Mouse (Mus musculus) spleen, postnatal 4 days (tissue): Measurements from ENCODE around the gene Ispd.
"Not testable (repeated sequence)": the region's sequence is repeated elsewhere in the genome, so short reads cannot be mapped to it uniquely, and the experiment has no call there.

Source experiments
- DNase-seq, 2 experiments: peaks; one replicate each; pipeline ENCODE4 v3.0.0; 2022; ENCODE audit warnings: low spot score in 2 of 2

Ispd gene

DNA sequence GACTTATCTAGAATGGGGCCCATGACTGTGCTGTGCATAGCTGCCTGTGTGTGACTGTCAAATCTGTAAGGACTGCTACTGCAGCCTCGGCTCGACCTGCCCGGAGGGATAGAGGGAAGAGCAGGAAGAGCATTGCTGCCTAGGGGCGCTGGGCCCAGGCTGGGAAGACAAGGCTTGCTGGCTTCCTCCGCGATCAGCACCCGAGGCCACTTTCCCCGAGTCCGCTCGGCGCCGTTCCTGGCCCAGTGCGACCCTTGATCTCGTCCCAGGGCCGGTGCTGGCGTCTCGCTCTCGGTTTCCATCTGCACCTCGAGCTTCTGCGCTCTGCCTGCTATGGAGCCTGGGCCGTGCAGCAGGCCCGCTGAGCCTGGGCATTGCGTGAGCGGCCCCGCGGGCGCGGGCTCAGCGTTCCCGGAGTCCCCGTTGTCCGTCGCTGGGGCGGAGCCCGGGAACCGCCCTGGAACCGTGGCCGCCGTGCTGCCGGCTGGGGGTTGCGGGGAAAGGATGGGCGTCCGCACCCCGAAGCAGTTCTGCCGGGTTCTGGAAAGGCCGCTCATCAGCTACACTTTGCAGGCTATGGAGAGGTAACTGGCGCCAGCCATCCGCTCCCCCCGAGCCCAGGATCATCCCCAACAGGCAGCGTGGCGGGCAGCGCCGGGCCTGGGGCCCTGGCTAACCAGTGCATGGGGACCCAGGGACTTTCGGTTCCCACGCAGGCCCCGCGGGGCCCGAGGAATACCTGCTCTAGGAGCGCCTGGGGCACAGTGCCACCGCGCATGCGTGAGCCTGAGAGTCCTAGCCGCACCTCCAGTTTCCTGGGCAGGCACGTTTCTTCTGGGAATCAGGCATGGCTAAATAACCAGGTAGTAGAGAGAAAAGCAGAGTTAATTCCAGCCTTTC is at the start of gene Ispd, which contains the start of gene D630036H23Rik:
Gene Ispd (plus strand): TSS at position 10 of the 900 bp plus-strand sequence.
Gene D630036H23Rik (minus strand): TSS at position 741 of the 900 bp plus-strand sequence.
- DNase-seq = peak; percentile 71 to 86

DNA sequence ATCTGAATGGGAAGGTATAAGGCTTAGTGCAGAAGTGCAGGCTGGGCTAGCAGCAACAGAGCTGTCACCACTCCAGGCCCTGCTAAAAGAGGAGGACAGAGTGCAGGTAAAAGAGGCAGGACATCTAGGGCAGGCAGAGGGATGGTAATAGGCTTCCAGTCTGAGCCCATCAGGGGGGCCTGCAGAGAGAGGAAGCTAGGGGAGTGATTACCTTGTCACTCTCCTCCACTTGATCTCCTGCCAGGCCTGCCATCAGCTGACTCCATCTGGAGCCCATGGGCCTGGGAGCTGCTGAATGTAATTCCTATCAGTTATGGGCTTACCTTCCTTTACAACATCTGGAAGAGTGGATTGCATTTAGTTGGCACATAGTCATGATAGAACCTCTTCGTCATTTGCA is 48.6 kb upstream of the Ispd start:
- no peak for DNase-seq

DNA sequence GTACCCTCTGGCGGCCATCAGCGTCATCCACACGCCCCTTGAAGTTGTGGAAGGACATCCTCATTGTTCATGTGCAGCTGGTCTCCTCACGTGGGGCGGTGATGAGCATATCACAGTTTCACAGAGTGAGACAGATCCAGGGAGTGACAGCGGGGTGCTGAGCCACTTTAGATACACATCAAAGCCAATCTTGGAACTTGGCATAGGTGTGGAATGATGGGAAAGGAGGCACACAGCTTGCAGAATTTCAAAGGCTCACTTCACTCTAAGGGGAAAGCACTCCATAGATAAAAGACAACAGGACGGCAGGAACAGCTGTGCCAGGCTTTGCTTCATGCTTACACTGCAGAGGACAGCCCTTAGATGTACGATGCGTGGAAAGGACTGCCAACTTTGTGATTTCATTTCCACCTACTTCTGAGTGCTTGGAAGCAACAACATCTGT is 47.4 kb upstream of the Ispd start:
- DNase-seq = no peak

DNA sequence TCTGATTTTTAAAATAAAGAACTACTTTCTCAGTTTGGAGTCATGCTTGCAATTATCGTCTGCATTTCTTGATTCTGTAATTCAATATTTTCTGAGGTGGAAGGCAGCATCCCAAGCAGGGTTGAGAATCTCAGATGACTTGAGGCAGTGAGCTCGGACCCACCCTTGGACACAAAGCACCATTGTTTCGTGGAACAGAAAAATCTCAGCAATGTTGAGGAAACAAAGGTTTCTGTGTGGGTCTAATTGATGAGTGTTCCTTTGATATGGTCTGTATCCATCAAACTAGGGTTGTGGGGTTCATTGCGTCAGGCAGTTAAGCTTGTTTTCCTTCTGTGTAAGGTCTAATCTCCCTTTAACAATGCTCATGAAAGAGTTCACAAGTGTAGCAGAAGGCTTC is 37.1 kb upstream of the Ispd start:
- no peak for DNase-seq

DNA sequence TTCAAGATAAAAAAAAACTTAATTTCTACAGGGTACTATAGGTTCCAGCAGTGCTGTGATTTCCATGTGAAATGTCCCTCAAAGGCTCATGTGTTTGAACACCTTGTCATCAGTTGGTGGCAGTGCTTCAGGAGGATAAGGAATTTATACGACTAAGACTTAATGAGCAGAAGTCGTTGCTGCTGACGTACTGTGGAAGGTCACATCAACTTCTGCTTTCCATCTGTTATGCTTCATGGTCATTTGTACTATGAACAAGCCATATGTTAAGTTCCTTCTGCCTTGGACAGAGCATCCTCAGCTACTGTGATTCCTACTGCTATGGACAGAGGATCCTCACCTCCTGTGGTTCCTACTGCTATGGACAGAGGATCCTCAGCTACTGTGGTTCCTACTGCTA is 21.2 kb upstream of the Ispd start:
- DNase-seq = no peak

DNA sequence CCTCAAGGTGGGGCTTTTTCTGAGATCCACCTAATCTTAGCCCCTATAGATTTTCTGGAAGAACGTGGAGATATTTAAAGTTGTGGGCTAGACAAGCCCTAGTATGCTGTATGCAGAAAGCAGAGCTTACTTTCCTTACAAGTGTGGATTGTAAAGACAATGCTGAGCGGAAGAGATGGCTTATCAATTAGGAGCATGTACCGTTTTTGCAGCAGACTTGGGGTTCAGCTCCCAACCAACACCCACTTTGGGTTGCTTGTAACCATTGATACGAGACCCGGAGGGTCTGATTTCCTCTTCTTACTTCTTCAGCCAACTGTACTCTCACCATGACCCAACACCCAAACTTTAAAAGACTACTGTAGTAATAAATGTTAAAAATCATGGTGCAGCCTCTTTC is 20.6 kb upstream of the Ispd start:
- no peak for DNase-seq

DNA sequence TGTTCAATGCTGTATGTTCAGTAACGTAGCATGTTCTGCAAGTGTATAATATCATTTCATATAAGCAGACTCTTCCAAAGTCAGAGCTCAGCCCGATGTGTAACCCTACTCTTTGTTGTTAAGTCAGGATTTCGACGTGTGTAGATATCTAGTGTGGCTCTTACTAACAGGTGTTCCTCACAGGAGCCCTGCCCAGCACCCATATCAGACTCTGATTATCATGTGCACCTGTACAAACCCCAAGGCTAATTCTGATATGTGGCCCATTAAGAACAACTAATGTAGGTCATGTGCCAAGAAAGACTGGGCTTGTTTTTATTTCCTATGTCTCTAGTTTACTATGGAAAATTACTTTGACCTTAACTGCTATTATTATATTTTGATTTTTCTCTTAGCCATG is 17.2 kb upstream of the Ispd start:
- no peak for DNase-seq

DNA sequence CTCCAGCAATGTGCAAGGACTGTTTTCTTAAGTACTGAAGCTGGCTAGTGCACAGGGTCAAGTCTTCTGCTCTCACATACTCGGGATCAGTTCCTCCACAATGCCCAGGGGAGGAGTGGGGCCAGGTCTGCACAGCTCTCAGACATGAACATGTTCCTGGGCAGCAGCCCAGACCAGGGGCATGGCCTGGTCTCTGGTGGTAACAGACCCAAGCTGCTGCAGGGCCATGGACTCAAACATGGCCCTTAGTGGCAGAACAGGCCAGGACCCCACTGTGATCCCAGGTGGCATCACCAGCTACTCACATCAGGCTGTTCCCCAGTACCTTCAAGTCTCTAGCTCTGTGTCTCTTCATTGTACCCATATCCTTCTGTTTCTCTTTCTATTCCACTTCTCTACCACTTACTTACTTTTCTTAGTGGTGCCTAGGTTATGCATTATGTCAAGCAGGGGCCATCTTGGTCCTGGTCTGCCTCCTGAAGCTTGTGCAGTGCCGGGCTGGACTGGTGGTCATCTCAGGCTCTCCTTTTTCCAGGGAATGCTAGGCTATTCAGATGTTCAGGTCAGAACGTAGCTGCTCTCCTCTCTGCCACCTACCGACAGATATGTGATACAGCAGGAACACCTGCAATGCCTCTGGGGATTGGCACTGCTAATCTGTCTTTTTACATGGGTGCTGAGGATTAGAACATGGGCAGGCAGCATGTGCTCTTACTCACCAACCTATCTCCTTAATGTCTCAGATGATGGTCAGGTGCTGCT is 7.8 kb upstream of the Ispd start:
- no peak for DNase-seq

DNA sequence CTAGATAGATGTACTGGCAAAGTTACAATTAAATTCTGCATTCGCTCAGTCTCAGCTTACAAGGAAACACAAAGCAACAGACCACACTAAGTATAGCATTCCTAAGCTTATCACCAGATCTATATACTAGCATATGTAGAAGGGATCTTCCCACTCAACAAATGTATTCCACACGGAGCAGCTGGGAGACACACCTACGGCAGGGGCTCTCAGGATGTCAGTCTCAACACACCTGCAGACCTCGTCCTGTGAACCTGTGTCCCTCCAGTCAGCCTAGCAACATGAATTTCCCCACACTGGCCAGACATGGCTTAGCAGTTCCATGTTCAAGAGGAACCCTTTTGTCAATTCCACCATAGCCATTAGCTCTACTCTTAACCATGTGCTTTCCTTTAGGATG is 4.9 kb upstream of the Ispd start:
- DNase-seq = not testable (repeated sequence)

DNA sequence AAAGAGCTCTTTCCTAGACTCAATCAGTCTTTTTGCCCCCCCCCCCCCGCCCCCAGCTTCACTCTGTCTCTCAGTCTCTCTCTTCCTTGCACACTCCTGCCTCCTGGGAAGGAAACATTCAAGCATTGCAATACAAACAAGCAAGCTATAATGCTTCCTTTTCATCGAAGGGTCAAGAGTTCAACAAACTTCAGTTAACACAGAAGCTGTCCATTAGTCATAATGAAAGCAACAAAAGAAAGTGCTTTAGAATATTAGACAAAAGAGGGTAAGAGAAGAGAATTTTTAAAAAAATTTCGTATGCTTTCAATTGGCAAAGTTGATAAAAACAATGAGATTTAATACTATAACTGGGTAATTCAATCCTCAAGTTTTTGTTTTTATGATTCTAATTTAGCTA is 996 bp upstream of the Ispd start:
- no peak for DNase-seq

DNA sequence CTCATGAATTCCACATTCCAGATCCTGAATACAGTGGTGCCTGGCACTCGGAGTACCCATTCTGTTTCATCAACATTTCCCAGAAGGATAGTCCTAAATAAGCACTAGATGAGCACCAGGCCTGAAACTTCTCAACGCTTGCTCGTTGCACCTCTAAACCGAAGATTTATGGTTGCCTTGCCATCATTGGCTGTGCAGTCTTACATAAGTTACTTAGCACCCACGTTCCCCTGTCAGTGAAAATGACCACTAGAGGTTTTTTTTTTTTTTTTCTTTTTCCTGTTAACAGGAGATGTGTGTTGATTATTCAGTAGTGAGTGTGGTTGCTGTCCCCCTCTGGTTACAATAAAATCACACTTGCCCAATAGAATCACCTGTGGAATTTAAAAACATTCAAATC is 444 bp upstream of the Ispd start:
- DNase-seq = no peak

DNA sequence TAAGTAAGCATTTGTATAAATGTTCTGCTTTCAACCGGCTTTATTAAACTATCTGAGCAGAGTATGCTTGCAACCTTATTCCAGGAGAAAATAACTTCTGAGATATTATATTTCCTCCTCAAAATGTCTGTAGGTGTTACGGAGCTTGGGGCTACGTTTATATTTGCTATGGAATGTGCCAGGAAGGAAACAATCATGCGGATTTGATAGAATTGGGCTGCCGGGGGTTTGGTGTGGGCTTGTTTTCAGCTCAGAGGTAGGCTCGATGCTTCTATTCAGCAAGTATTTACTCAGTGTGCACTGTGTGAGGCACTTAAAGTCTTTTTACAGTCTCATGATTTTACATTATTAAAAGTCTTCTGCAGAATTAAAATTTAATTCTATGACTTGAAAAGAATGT is 4.1 kb downstream of the Ispd start:
- DNase-seq = no peak

DNA sequence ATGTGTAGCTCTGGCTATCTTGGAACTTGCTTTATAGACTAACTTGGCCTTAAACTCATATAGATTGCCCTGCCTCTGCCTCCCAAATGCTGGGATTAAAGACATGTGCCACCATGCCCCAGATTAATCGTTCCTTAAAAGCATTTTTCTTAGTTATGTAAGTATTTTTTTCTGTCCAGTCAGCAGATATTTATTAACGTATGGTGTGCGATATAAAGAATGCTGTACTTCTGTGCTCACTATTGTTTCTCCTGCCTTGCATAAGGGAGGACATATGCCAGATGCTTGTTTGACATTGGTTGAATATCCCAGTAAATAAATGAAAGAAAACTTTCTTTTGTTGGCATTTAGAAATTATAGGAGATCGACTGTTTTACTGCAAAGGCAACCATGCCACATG is 5.7 kb downstream of the Ispd start:
- DNase-seq = no peak

DNA sequence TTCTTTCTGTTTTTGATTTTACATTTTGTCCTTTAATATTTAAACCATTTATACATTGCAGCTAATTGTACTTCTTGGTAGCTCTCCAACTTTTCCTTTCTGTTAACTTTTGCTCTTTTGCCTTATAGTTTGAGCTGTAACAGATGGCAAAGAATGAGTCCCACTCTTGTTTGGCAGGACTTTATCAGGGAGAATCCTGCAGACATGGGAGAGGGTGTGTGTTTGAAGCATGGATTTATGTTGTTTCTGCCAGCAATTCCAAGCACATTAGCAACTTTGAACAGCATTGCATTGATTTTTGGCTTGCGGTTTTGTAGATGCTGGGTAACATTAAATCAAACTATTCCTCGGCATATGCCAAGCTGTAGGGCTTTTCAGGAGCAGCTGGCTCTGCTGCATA is 13.9 kb downstream of the Ispd start:
- no peak for DNase-seq

DNA sequence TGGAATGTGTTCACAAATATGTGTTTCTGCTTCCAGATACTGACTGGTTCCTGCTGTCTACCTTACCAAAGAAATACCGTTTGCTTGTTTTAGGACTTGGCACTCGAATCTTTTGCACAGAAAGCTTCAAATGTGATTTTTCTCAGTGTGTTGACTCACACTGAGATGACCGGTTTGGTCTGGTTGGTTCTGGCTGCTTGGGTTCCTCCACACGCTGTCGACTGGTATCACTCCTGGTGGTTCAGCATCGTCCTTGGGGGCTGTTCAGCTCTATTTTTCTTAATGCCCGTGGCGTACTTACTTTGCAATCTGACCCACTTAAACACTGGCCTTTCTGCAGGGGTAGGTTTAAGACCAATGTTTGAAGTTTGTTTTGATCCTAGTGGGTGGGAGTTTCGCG is 42.4 kb downstream of the Ispd start:
- no peak for DNase-seq

DNA sequence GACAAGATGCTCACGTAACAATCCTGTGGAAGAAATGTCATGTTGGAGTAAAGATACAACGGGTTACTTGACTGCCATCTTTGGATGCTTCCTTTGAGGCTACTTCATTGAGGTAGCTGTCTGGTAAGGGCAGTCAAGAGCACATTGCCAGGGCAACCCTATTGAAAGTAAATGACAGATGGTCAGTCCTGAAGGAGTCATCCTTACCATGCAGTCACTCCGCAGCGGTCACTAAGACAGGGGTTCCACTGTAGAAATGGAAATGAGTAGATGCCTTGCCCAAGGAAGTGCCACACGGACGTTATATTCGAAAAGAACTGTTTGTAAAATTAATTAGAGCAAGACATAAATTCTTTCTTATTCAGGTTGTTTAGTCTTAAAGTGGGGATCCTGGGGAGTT is 44.0 kb downstream of the Ispd start:
- no peak for DNase-seq

DNA sequence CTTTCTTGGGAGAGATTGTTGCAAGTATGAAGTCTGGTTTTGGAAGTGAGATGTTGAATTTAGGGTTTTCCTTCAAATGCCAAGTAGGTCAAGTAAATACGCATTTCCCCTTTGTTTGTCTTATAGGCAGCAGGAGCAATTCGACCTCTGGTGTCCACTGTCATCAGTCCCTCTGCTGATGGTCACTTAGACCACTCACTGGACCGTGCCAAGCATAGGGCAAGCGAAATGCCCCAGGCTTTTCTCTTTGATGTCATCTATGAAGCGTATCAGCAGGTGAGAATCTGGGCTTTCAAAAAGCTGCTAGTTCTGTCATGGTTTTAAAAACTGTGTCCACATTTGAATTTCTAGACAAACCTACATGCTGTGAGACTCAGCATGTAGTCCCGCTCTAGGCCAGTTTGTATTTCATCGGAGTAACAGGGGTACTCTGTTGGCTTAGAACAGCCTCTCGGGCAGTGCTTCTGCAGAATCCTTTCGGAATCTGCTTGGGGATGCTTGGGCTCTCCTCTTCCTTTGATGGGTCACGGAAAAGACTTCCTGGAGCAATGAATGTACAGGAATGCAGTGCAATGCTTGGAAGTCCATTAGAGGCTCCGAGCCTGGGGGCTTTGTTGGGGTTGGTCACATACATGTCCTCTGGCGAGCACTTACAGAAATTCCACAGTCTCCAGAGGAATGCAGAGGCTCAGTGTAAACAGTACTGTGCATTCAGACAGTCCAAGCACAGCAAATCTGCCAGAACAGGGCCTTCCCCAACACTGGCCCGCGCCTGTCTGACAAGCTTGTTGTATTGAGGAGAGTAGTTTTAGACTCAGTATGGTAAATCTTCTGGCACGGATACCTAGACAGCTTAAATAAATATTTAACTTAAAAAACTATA is 45.2 kb downstream of the Ispd start:
- no peak for DNase-seq

DNA sequence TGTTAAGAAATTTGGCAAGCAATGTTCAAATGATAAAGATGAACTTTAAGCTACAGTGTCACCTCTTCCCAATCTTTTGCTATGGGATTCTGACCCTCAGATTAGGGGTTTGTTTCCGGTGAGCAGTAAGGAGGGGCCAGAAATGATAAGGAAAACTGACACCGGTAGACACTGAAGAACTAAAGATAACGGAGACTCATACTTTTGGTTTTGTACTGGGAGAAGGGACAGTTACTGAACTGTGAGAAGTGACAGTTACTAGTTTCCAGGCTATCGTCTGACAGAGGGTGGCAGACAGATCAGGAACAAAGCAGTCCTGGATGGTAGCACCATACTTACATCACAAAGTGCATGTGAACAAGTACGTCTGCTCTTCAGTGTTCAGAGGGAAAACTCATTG is 55.7 kb downstream of the Ispd start:
- no peak for DNase-seq

DNA sequence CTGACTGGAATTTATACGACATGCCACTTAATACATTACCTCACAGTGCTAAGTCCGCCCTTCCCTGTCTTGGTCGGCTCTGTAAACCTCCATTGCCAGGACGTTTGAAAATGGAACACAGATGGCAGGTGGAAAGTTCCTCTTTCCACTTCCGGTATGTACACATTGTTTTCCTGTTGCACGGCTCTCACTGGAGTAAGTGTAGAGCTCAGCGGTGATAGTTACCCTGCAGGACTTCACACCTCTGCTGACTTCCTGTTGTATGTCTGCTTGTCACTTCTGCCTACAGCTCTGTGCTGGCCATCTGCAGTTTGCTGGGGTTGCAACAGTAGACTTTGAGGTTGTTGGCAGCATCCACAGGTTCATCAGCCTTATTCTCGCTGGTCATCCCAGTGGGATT is 58.1 kb downstream of the Ispd start:
- DNase-seq = no peak

DNA sequence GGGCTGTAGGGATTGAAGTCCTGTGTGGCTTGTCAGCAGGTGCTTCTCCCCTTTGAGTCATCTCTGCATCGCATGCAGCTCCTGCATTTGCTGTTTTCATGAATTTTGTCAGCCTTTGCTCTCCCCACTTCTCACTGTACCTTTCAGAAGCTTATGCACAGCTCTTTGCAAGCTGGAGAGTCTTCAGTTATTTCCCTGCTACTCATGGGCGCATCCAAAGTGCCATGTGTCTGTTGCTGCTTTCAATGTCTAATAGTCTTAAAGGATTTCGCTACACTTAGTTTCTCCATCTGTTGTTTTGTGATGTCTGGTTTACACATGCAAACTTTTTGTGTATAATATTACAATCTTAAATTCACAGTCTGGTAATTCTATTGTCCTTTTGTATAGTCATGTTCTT is 74.8 kb downstream of the Ispd start:
- no peak for DNase-seq

DNA sequence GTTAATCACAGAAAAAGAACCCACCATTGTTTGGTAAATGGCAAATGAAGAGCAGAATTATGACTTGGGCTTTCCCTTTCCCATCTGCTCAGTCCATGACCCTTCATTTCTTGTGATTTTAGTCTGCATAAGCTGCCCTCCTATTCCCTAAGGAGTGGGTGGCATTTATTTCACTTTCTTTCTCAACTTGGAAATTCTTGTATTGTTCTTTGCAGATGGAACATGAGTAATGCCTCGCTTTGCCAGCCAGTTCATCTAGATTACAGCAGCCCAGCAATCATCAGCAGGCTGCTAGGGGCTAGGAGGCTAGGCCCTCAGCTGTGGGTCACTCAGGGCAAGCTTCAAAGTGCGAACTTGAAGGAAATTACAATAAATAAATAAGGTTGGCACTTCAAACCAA is 76.5 kb downstream of the Ispd start:
- DNase-seq = no peak
